Mouse (Mus musculus): Measurements from ENCODE around the gene Hoxd9. TPM values are rescaled to one million over a fixed set of nuclear protein-coding genes. Genes with fewer than 3 reads are reported as not detected.

Hoxd9 gene
- total and polyA plus RNA-seq, 3 experiments, result not detected

- no peaks in the 10 kb centered on the region for H3K36me3 ChIP-seq (ENCODE audit: control insufficient read depth in 1 of 2, insufficient read depth in 2 of 2, low read length in 2 of 2)
- no peaks in the 10 kb centered on the region for H3K79me2 ChIP-seq (ENCODE audit: control insufficient read depth, insufficient read depth, low read length, poor library complexity)
- H3K27ac ChIP-seq (ENCODE audit: control insufficient read depth, low read depth, low read length), result no peak overlapping the region
- no peaks in the 10 kb centered on the region for H3K4me1 ChIP-seq (ENCODE audit: control insufficient read depth in 1 of 2, insufficient read depth in 2 of 2, low read length in 2 of 2)
- no peak for TF ChIP-seq MYC (IDR thresholded peaks at IDR 0.05; ENCODE audit: low read depth, low read length)
- no peak overlapping the region for H3K9ac ChIP-seq (ENCODE audit: control insufficient read depth, low read depth, low read length, poor library complexity, severe bottlenecking)
- no peak for DNase-seq (ENCODE audit: low read depth, low spot score)
- no peak overlapping the region for H3K4me3 ChIP-seq (ENCODE audit: control insufficient read depth in 1 of 2, insufficient read depth in 1 of 2, low read depth in 2 of 2, low read length in 2 of 2)
- H3K9me3 ChIP-seq (replicated peaks; ENCODE audit: insufficient read depth, low read length), result no peaks in the 10 kb centered on the region
- H3K27me3 ChIP-seq (ENCODE audit: control insufficient read depth in 1 of 2, insufficient read depth in 2 of 2, low read length in 2 of 2), result no peaks in the 10 kb centered on the region
Measured at GRCm38 (mm10) chr2:74658024-74658666, 39.4 kb upstream of the Hoxd9 start.

DNA sequence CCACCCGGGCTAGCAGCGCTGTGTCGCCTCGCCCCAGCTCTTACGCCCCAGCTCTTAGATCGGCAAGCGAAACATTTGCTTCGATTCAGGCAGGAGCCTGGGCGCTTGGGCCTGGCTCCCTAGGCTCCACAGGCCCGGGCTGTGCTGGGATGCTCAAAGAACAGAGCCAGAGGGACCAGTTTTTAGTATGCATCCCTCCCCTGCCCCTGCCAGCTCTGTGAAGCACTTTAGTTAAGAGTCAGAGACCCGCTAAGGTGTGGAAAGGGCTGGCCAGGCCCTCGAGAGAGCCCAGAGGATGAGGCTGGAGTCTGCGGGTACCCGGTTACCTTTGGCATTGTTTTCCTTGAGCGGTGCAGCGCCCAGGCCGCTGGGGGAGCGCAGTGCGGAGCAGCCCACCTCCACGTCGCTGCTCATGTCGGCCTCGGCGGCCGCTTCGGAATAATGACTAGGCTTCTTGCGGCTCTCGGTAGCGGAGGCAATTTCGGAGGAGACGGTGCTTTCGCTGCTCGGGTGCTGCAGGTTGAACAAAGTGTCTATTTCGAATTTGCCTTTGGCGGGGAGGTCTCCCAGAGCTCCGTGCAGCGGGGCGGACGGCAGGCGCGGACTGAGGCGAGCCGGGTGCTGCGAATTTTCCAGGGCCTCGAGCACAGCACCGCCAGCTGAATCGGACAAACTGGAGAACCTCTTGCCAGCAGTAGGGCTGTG is 38.7 kb upstream of the Hoxd9 start:
- Histone ChIP-seq H3K27me3 (ENCODE audit: control insufficient read depth in 1 of 2, insufficient read depth in 2 of 2, low read length in 2 of 2) (no peaks in the 10 kb centered on the region), H3K9ac (ENCODE audit: control insufficient read depth, low read depth, low read length, poor library complexity, severe bottlenecking) (no peak overlapping the region), H3K4me1 (ENCODE audit: control insufficient read depth in 1 of 2, insufficient read depth in 2 of 2, low read length in 2 of 2) (no peaks in the 10 kb centered on the region), H3K9me3 (replicated peaks; ENCODE audit: insufficient read depth, low read length) (no peaks in the 10 kb centered on the region), H3K27ac (ENCODE audit: control insufficient read depth, low read depth, low read length) (no peak overlapping the region), H3K79me2 (ENCODE audit: control insufficient read depth, insufficient read depth, low read length, poor library complexity) (no peaks in the 10 kb centered on the region), H3K4me3 (ENCODE audit: control insufficient read depth in 1 of 2, insufficient read depth in 1 of 2, low read depth in 2 of 2, low read length in 2 of 2) (no peak overlapping the region), H3K36me3 (ENCODE audit: control insufficient read depth in 1 of 2, insufficient read depth in 2 of 2, low read length in 2 of 2) (no peaks in the 10 kb centered on the region)
- DNase-seq (ENCODE audit: low read depth, low spot score), result no peak
- TF ChIP-seq JUND (IDR thresholded peaks at IDR 0.05; ENCODE audit: low read depth, low read length), result no peak
- TF ChIP-seq HCFC1 (IDR thresholded peaks at IDR 0.05; ENCODE audit: low read depth, low read length), result no peak
- no peak for TF ChIP-seq UBTF (IDR thresholded peaks at IDR 0.05; ENCODE audit: borderline replicate concordance, insufficient read depth, low read depth, low read length)
- no peak for TF ChIP-seq E2F4 (IDR thresholded peaks at IDR 0.05; ENCODE audit: borderline replicate concordance, low read depth, low read length)
- TF ChIP-seq MAFK (IDR thresholded peaks at IDR 0.05; ENCODE audit: borderline replicate concordance, low read depth, low read length), result no peak
- TF ChIP-seq ZKSCAN1 (IDR thresholded peaks at IDR 0.05; ENCODE audit: low read depth, low read length), result no peak
- TF ChIP-seq ELF1 (IDR thresholded peaks at IDR 0.05; ENCODE audit: low read depth, low read length), result no peak
- TF ChIP-seq GABPA (IDR thresholded peaks at IDR 0.05; ENCODE audit: low read depth, low read length), result no peak
- TF ChIP-seq MAZ (IDR thresholded peaks at IDR 0.05; ENCODE audit: low read depth, low read length), result no peak
- TF ChIP-seq GATA1 (IDR thresholded peaks at IDR 0.05; ENCODE audit: low read depth, low read length), result no peak
- no peak for TF ChIP-seq BHLHE40 (IDR thresholded peaks at IDR 0.05; ENCODE audit: borderline replicate concordance, low read depth, low read length)
- TF ChIP-seq ZNF384 (IDR thresholded peaks at IDR 0.05; ENCODE audit: low read depth, low read length), result no peak
- no peak for TF ChIP-seq MEF2A (IDR thresholded peaks at IDR 0.05; ENCODE audit: extremely low read depth, insufficient replicate concordance, low read depth, low read length, poor library complexity, severe bottlenecking)
- no peak for TF ChIP-seq CHD1 (IDR thresholded peaks at IDR 0.05; ENCODE audit: low read depth, low read length)
- TF ChIP-seq KAT2A (conservative IDR thresholded peaks at IDR 0.05; ENCODE audit: low read depth, low read length), result no peak
